Comparison of ENCODE assay signal across 21 mouse cellular contexts in the genomic region with DNA sequence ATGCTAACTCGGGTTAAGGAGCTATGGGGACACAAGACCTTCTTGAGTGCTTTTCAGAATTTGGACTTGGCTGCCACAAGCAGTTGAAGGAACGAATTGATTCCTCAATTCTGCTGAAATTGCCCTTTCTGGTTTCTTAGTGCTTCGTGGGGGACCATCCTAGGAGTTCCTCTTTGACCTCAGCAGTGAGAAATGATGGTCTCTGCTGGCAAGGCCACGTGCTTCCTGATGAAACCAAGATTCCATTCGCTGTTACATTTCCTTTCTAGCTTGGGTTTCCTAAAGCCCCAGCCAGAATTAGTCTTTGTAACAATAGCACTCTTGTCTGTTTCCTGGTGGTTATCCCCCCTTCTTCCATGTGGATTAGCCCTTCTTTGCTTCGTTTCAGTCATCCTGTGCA. TPM values are rescaled to one million over a fixed set of nuclear protein-coding genes. Genes with fewer than 3 reads are reported as not detected.
A peak's percentile ranks its signal among the peaks of the same experiment; 100 is the strongest.
DNase-seq lines count a peak whose midpoint lies in the region; TF ChIP-seq lines count a peak whose summit lies in the region.
"Had no signal": no experiment of that assay in that cellular context is flagged by ENCODE, and none has a peak within 500 bp of the region (broad histone marks: within the 10 kb centered on the region; RNA-seq: fewer than 3 reads in every experiment).

No protein-coding gene starts in this region.

- H3K79me2 ChIP-seq in macrophage (ENCODE audit: inconsistent target), result no peaks in the 10 kb centered on the region

- H3K4me3 ChIP-seq in gastrocnemius, adult 2 months, result no peak overlapping the region
- H3K4me3 ChIP-seq in macrophage (ENCODE audit: inconsistent target), result no peak overlapping the region
- H3K4me3 ChIP-seq: hindbrain, embryonic 10.5 days; intestine, embryonic 15.5 days; midbrain, embryonic 13.5 days; myocyte; stomach, embryonic 15.5 days had no signal

- DNase-seq in gastrocnemius, adult 2 months, result no peak
- no peak for DNase-seq in gastrocnemius, adult 8-10 months (ENCODE audit: low spot score in 2 of 2)
- peak; percentile 17 to 23 for DNase-seq in kidney, adult 8-10 months
- no peak for DNase-seq in kidney, postnatal 4 days
- peak; percentile 17 for DNase-seq in lung, postnatal 36 days
- DNase-seq in lung, postnatal 10 days, result no peak
- DNase-seq in urinary bladder, postnatal 10 days (ENCODE audit: low spot score), result no peak
- DNase-seq: adrenal gland, postnatal 14 days; cerebellum, adult 9-11 months; gastrocnemius, postnatal 36 days; layer of hippocampus, adult 9-11 months; lung, postnatal 14 days; retina, postnatal 1 day; thymus, postnatal 25 days had no signal

- H3K27ac ChIP-seq in gastrocnemius, adult 2 months, result peak overlapping the region; percentile 46
- H3K27ac ChIP-seq in macrophage, result peak overlapping the region; percentile 85
- H3K27ac ChIP-seq: hindbrain, embryonic 10.5 days; intestine, embryonic 15.5 days; midbrain, embryonic 13.5 days; stomach, embryonic 15.5 days had no signal

- TF ChIP-seq CTCF in gastrocnemius, adult 2 months (IDR thresholded peaks at IDR 0.05), result no peak

- no peaks in the 10 kb centered on the region for H3K36me3 ChIP-seq in macrophage (ENCODE audit: inconsistent target)
- H3K36me3 ChIP-seq: hindbrain, embryonic 10.5 days; intestine, embryonic 15.5 days; midbrain, embryonic 13.5 days; stomach, embryonic 15.5 days had no signal

- intact Hi-C loops in gastrocnemius, adult 2 months (cut with DNase I), result no loop called here

- WGBS in macrophage (ENCODE audit: missing documents), result 16% methylated on average over 6 of the region's 6 CpGs

RNA-seq across cellular contexts. Expression of a gene that starts 32.9 kb away (rescaled TPM):
- total RNA-seq in gastrocnemius, adult 2 months (2021), result 10 to 100 TPM; 50.6 to 52.6 TPM
- 10 to 100 TPM; 47.4 to 69.0 (median 56.6) TPM for total RNA-seq in gastrocnemius, adult 8-10 months (2022)
- total RNA-seq in macrophage (2018; cell fraction: chromatin; rRNA removed), result 100 to 1,000 TPM in 3 of 26 experiments, 10 to 100 TPM in 12, 1 to 10 TPM in 11; 3.2 to 105 (median 11.8) TPM
- 10 to 100 TPM in 12 of 26 experiments, 1 to 10 TPM in 13, under 1 TPM in 1; 0.91 to 19.6 (median 5.0) TPM for total RNA-seq in macrophage (2018; cell fraction: cytosol; rRNA removed)
- 10 to 100 TPM in 13 of 26 experiments, 1 to 10 TPM in 13; 1.2 to 89.5 (median 12.6) TPM for total RNA-seq in macrophage (2018; cell fraction: nucleus; rRNA removed)
- polyA plus RNA-seq in macrophage (2018), result 1.8 to 13.6 TPM (median 8.6 TPM) in 3 replicates
- total RNA-seq: neutrophil, adult 5-6 weeks had no signal

Comparison
In these comparisons a context has a peak if more than half of its experiments do, and no peak if none do; other contexts are left out.
1. DNase-seq: peak in kidney, adult 8-10 months (2 of 2) and lung, postnatal 36 days (single experiment); none in gastrocnemius, adult 2 months (single experiment), gastrocnemius, adult 8-10 months (0 of 2), kidney, postnatal 4 days (0 of 2), lung, postnatal 10 days (single experiment) and urinary bladder, postnatal 10 days (single experiment).